Mouse (Mus musculus) brain, embryonic 14.5 days (tissue): ENCODE data around the gene Zfp618.

Experiments
- CTCF ChIP-seq: fragments of 200-500 bp; IDR thresholded peaks from 2 replicates; pipeline ENCODE4 v1.5.1; 2012; ENCODE audit warnings: inconsistent platforms, mild to moderate bottlenecking, moderate library complexity, borderline replicate concordance; ENCODE audit not compliant: insufficient read depth, insufficient read length; ENCODE audit errors: extremely low read depth
- POLR2A ChIP-seq: fragments of 200-500 bp; IDR thresholded peaks from 2 replicates; pipeline ENCODE4 v1.6.1; 2012; ENCODE audit warnings: mild to moderate bottlenecking, inconsistent platforms, borderline replicate concordance; ENCODE audit not compliant: poor library complexity, insufficient read depth, insufficient read length, severe bottlenecking; ENCODE audit errors: extremely low read depth

DNA sequence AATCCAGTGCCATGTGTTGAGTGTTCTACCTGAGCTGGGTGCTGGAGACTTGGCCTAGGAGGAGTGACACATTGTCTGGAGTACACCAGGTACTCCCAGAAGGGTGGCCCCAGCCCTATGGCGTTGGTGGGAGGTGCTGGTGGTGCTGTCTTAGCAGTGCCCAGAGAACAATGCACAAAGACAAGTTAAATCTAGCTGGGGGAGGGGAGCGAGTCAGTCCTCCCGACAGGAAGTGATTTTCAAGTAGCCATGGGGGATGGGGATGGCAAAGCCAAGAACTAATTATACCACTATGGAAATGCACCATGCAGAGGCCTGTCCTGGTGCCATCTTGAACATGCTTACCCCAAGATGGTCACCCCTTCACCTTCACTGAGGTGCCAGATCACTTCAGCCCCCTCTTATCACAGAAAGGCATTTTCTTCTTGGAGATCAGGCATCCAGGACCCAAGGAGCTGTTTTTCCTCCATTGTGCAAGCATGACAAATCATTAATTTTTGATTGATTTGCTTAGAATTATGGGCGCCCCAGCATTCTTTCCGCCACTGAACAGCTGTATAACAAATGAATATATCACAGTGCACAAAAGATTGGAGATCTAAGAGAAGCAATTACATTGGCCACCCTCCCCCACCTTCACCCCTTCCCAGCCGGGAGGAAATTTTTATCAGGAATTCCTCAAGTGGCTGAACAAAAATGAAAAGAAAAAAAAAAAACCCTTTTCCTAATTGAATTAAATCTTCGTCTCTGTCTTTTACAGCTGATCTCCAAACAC, 91.5 kb downstream of the Zfp618 start:
- TF ChIP-seq POLR2A: no peak
- TF ChIP-seq CTCF: no peak
